Mouse (Mus musculus) ES-E14 (cell line): ENCODE results near the gene Arfip1.

Experiments
- HCFC1 ChIP-seq: IDR thresholded peaks from 2 replicates; pipeline ENCODE4 v1.6.1; 2012; ENCODE audit warnings: low read length, inconsistent platforms, borderline replicate concordance; ENCODE audit not compliant: insufficient read depth
- ZC3H11A ChIP-seq: IDR thresholded peaks from 2 replicates; pipeline ENCODE4 v1.6.1; 2012; ENCODE audit warnings: low read depth, mild to moderate bottlenecking, inconsistent platforms, low read length, borderline replicate concordance

- TF ChIP-seq ZC3H11A (no peak), HCFC1 (no peak)
Measured at GRCm38 (mm10) chr3:84477498-84477897, 104.9 kb downstream of the Arfip1 start.
